Mouse (Mus musculus) cerebellum, adult 2 months (tissue): ENCODE results near the gene Olfr596.

Source experiments
- CTCF ChIP-seq: fragments of 200-500 bp; IDR thresholded peaks from 2 replicates; pipeline ENCODE4 v1.5.1; 2011; ENCODE audit warnings: low read depth, mild to moderate bottlenecking, control low read depth, low read length, moderate library complexity, borderline replicate concordance; ENCODE audit not compliant: insufficient read depth
- POLR2A ChIP-seq: fragments of 200-500 bp; IDR thresholded peaks from 2 replicates; pipeline ENCODE4 v1.6.1; 2011; ENCODE audit warnings: low read length, control low read depth, borderline replicate concordance; ENCODE audit not compliant: insufficient read depth

GRCm38 (mm10) chr7:103335617-103336016 is 30.2 kb downstream of the Olfr596 start, which contains the start of gene Olfr599:
- TF ChIP-seq CTCF = no peak
- TF ChIP-seq POLR2A = no peak
